ENCODE assay signal across 15 mouse cellular contexts in the genomic region with DNA sequence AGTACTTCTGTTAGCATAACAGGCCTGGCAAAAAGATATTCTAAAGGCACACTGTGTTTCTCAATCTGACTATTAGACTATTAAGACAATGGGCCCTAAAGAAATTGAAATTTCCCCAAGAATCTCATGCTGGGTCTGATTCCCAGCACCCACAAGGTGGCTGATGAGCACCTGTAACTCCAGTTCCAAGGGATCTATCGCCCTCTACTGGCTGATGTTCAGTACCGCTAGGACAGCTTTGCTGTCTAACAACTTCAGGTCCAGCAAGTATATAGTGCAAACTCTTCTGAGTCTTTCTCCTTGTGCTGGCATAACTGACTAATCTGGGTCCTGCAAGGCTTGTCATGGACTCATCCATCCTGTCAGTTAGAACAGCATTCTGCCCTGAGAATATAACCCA. TPM values are rescaled to one million over a fixed set of nuclear protein-coding genes. Genes with fewer than 3 reads are reported as not detected.
A peak's percentile ranks its signal among the peaks of the same experiment; 100 is the strongest.
DNase-seq lines count a peak whose midpoint lies in the region; ATAC-seq and TF ChIP-seq lines count a peak whose summit lies in the region.
"Had no signal": no experiment of that assay in that cellular context is flagged by ENCODE, and none has a peak within 500 bp of the region (broad histone marks: within the 10 kb centered on the region; RNA-seq: fewer than 3 reads in every experiment).

No protein-coding gene starts in this region.

- DNase-seq in kidney, adult 2 months, result no peak
- DNase-seq in 3T3-L1 (ENCODE audit: low read depth, low spot score), result peak; percentile 20
- DNase-seq in right cerebral cortex, postnatal 14 days, result no peak
- no peak for DNase-seq in left cerebral cortex, postnatal 4 days
- DNase-seq: cerebellum, adult 18-20 months; gastrocnemius, postnatal 14 days; kidney, adult 18-20 months; retina, postnatal 1 day; spleen, adult 18-20 months; thymus, adult 2 months had no signal

- H3K27me3 ChIP-seq in kidney, adult 2 months (replicated peaks; ENCODE audit: control insufficient read depth, insufficient read depth, low read length), result no peaks in the 10 kb centered on the region
- H3K27me3 ChIP-seq in kidney, embryonic 15.5 days, result no peaks in the 10 kb centered on the region
- H3K27me3 ChIP-seq in E14TG2a.4 (ENCODE audit: insufficient read depth, low read length), result no peaks in the 10 kb centered on the region
- H3K27me3 ChIP-seq: heart, embryonic 12.5 days had no signal

- no peak overlapping the region for H3K27ac ChIP-seq in kidney, adult 2 months (ENCODE audit: insufficient read depth, low read depth, low read length)
- H3K27ac ChIP-seq in kidney, embryonic 15.5 days, result no peak overlapping the region

- no peak overlapping the region for H3K4me3 ChIP-seq in kidney, adult 2 months (ENCODE audit: insufficient read depth, low read depth, low read length)
- H3K4me3 ChIP-seq in kidney, embryonic 15.5 days (replicated peaks), result no peak overlapping the region
- H3K4me3 ChIP-seq in E14TG2a.4 (replicated peaks; ENCODE audit: low read length), result no peak overlapping the region
- H3K4me3 ChIP-seq: heart, embryonic 12.5 days had no signal

- TF ChIP-seq CTCF in kidney, adult 2 months (conservative IDR thresholded peaks at IDR 0.05; ENCODE audit: insufficient read depth, insufficient read length, low read depth, low read length), result peak; percentile 27; the same call in 1 of the 2 replicates
- peak; percentile 49 for TF ChIP-seq CTCF in E14TG2a.4 (conservative IDR thresholded peaks at IDR 0.05; ENCODE audit: low read length)

- no peak for ATAC-seq in kidney, embryonic 15.5 days (replicated peaks; ENCODE audit: low FRiP score)
- ATAC-seq in erythroblast, adult 5-6 weeks (replicated peaks; ENCODE audit: low FRiP score, poor library complexity, severe bottlenecking), result peak; percentile 12; the same call in 1 of the 2 replicates
- ATAC-seq: forebrain, embryonic 14.5 days had no signal

- no peak overlapping the region for H3K4me2 ChIP-seq in kidney, embryonic 15.5 days
- H3K4me2 ChIP-seq: heart, embryonic 12.5 days had no signal

- H3K9ac ChIP-seq in kidney, embryonic 15.5 days, result no peak overlapping the region
- H3K9ac ChIP-seq: heart, embryonic 12.5 days had no signal

- H3K9me3 ChIP-seq in kidney, embryonic 15.5 days (replicated peaks), result no peaks in the 10 kb centered on the region
- H3K9me3 ChIP-seq in E14TG2a.4 (ENCODE audit: low read length), result peaks cover 14% of the 10 kb centered on the region

- peaks cover 8% of the 10 kb centered on the region for H3K36me3 ChIP-seq in kidney, adult 2 months (ENCODE audit: control insufficient read depth, insufficient read depth, low read length)
- H3K36me3 ChIP-seq in kidney, embryonic 15.5 days, result peaks cover 81% of the 10 kb centered on the region
- H3K36me3 ChIP-seq in E14TG2a.4 (ENCODE audit: insufficient read depth, low read length), result peaks cover 30% of the 10 kb centered on the region; the same call in 1 of the 2 replicates

- intact Hi-C loops in left cerebral cortex, postnatal 4 days (cut with DNase I), result no loop called here

- H3K4me1 ChIP-seq in kidney, adult 2 months (ENCODE audit: control insufficient read depth, insufficient read depth, low read length), result no peaks in the 10 kb centered on the region; the same call in 1 of the 2 replicates
- no peaks in the 10 kb centered on the region for H3K4me1 ChIP-seq in kidney, embryonic 15.5 days
- no peaks in the 10 kb centered on the region for H3K4me1 ChIP-seq in E14TG2a.4 (replicated peaks; ENCODE audit: low read depth, low read length)

- no peak for TF ChIP-seq POLR2A in kidney, adult 2 months (IDR thresholded peaks at IDR 0.05; ENCODE audit: low read depth, low read length)

- 90% methylated on average over 2 of the region's 2 CpGs for WGBS in kidney, adult 2 months
- 85% methylated on average over 2 of the region's 2 CpGs for WGBS in kidney, embryonic 15.5 days

RNA-seq across cellular contexts. Expression of a gene that starts 22.5 kb away (rescaled TPM):
- polyA plus RNA-seq in kidney, adult 2 months (2012; rRNA removed), result 13.3 and 15.9 TPM in 2 replicates
- polyA plus RNA-seq in kidney, embryonic 15.5 days (2015; fragmentation: Nextera tagmentation; extraction: Ambion mirVana), result 7.7 and 9.4 TPM in 2 replicates
- 7.5 and 12.1 TPM in 2 replicates for total RNA-seq in erythroblast, adult 5-6 weeks (2015; ENCODE audit: low replicate concordance)
- total RNA-seq in erythroblast, adult 5-6 weeks (2017; ENCODE audit: low replicate concordance), result 5.0 and 6.0 TPM in 2 replicates
- 10 to 100 TPM; 10.2 to 10.9 TPM for total RNA-seq in left cerebral cortex, postnatal 4 days (2021)
